Mouse (Mus musculus) thymus, adult 2 months (tissue): ENCODE data around the gene Grk5.

Source experiments
- CTCF ChIP-seq: fragments of 200-500 bp; IDR thresholded peaks from 2 replicates; pipeline ENCODE4 v1.5.1; 2012; ENCODE audit warnings: mild to moderate bottlenecking, control low read depth, low read length, moderate library complexity, borderline replicate concordance; ENCODE audit not compliant: control insufficient read depth, poor library complexity, insufficient read depth; ENCODE audit errors: extremely low read depth
- POLR2A ChIP-seq: fragments of 200-500 bp; IDR thresholded peaks from 2 replicates; pipeline ENCODE4 v1.6.1; 2012; ENCODE audit warnings: mild to moderate bottlenecking, low read length, control low read depth, moderate library complexity; ENCODE audit not compliant: control insufficient read depth, poor library complexity, insufficient read depth; ENCODE audit errors: extremely low read depth

DNA sequence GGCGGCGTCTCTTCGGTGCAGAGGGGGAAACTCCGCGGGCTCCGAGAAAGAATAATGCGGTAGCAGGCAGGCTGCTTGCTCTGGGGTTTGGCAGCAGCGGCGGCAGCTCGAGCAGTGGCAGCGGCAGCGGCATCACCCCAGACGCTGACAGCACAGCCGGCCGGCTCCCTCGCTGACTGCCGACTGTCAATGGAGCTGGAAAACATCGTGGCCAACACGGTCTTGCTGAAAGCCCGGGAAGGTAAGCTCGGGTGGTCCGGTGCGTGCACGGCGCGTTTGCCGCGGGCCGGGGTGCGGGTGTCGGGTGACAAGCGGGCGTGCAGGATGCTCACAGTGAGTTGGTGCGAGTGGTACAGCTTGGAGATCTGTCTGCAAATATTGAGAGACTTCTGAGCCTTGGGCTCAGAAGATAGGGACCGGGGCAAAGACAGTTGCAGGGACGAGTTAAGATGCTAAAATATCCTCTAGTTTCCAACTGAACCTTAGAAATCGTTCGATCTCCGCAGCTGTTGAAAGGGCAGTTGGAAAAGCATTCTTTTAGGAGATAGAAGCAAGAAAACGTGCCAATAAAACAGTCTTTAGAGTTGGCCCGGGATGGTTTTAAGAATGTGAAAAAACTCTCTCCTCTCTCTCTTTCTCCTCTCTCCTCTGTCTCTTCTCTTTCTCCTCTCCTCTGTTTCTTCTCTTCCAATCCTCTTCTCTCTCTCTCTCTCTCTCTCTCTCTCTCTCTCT is 1.0 kb downstream of the Grk5 start:
- no peak for TF ChIP-seq POLR2A
- TF ChIP-seq CTCF = no peak
